Mouse (Mus musculus) embryonic fibroblast, embryonic 13.5 days (primary cell): ENCODE measurements around the gene Npepps.

Experiments used
- CTCF ChIP-seq: IDR thresholded peaks from 2 replicates; pipeline ENCODE4 v1.5.1; 2011; ENCODE audit warnings: mild to moderate bottlenecking, control low read depth, low read length, moderate library complexity, borderline replicate concordance; ENCODE audit not compliant: insufficient read depth
- POLR2A ChIP-seq: IDR thresholded peaks from 2 replicates; pipeline ENCODE4 v1.6.1; 2011; ENCODE audit warnings: low read depth, mild to moderate bottlenecking, control low read depth, low read length, moderate library complexity

- TF ChIP-seq CTCF (no peak), POLR2A (no peak)
These were observed 83.4 kb downstream of the Npepps start for GRCm38 (mm10) chr11:97197021-97197420.
